Mouse (Mus musculus) right cerebral cortex, postnatal 25 days (tissue): ENCODE data around the gene Gm21885.
"Not testable (repeated sequence)": the region's sequence is repeated elsewhere in the genome, so short reads cannot be mapped to it uniquely, and the experiment has no call there.

ENCODE experiments used
- DNase-seq: peaks from one replicate; pipeline ENCODE4 v3.0.0; 2022

Gm21885 gene

GRCm38 (mm10) chr11:94281199-94282181 is at the start of gene Gm21885:
Gene Gm21885 (plus strand): TSS chr11:94281873.
- no peak for DNase-seq

- DNase-seq: no peak
Observed at GRCm38 (mm10) chr11:94233405-94233804, 48.3 kb upstream of the Gm21885 start.

- DNase-seq: no peak
Observed at GRCm38 (mm10) chr11:94234380-94234779, 47.3 kb upstream of the Gm21885 start.

- no peak for DNase-seq
Observed at GRCm38 (mm10) chr11:94234857-94235256, 46.8 kb upstream of the Gm21885 start.

- DNase-seq: peak; percentile 71
Observed at GRCm38 (mm10) chr11:94236074-94236473, 45.6 kb upstream of the Gm21885 start.

- no peak for DNase-seq
Observed at GRCm38 (mm10) chr11:94238786-94239185, 42.9 kb upstream of the Gm21885 start.

- DNase-seq: no peak
Observed at GRCm38 (mm10) chr11:94239706-94240105, 42.0 kb upstream of the Gm21885 start.

GRCm38 (mm10) chr11:94242760-94243421 is 38.8 kb upstream of the Gm21885 start:
- DNase-seq: no peak

GRCm38 (mm10) chr11:94243422-94244180 is 38.1 kb upstream of the Gm21885 start:
- no peak for DNase-seq

- no peak for DNase-seq
Observed at GRCm38 (mm10) chr11:94244385-94244784, 37.3 kb upstream of the Gm21885 start.

- DNase-seq: peak; percentile 36
Observed at GRCm38 (mm10) chr11:94245955-94246788, 35.5 kb upstream of the Gm21885 start, which contains the start of gene Wfikkn2. Gene Wfikkn2 (minus strand): TSS chr11:94246005.

GRCm38 (mm10) chr11:94246789-94247061 is 34.9 kb upstream of the Gm21885 start:
- DNase-seq: no peak

- no peak for DNase-seq
Observed at GRCm38 (mm10) chr11:94253156-94253555, 28.5 kb upstream of the Gm21885 start.

GRCm38 (mm10) chr11:94253691-94254090 is 28.0 kb upstream of the Gm21885 start:
- DNase-seq: no peak

GRCm38 (mm10) chr11:94255733-94256132 is 25.9 kb upstream of the Gm21885 start:
- no peak for DNase-seq

GRCm38 (mm10) chr11:94257987-94258386 is 23.7 kb upstream of the Gm21885 start:
- no peak for DNase-seq

GRCm38 (mm10) chr11:94259814-94260213 is 21.9 kb upstream of the Gm21885 start:
- no peak for DNase-seq

- no peak for DNase-seq
Observed at GRCm38 (mm10) chr11:94261585-94262370, 19.9 kb upstream of the Gm21885 start.

- DNase-seq: peak; percentile 33
Observed at GRCm38 (mm10) chr11:94265134-94265785, 16.4 kb upstream of the Gm21885 start.

GRCm38 (mm10) chr11:94266155-94266554 is 15.5 kb upstream of the Gm21885 start:
- not testable (repeated sequence) for DNase-seq

GRCm38 (mm10) chr11:94268761-94269160 is 12.9 kb upstream of the Gm21885 start:
- DNase-seq: no peak
